Mouse (Mus musculus) 3134 (cell line): ENCODE results near the gene Zfp740.
"Not testable (repeated sequence)": the region's sequence is repeated elsewhere in the genome, so short reads cannot be mapped to it uniquely, and the experiment has no call there.

ENCODE experiments used
- DNase-seq: peaks from one replicate; pipeline ENCODE4 v3.0.0-alpha.2; 2011; ENCODE audit warnings: low spot score; ENCODE audit not compliant: insufficient read length; ENCODE audit errors: extremely low read depth

Gene Zfp740

GRCm38 (mm10) chr15:102224992-102225617 lies 22.1 kb downstream of the Zfp740 start:
- no peak for DNase-seq

GRCm38 (mm10) chr15:102225619-102226018 lies 22.6 kb downstream of the Zfp740 start:
- DNase-seq = not testable (repeated sequence)

- peak; percentile 81 for DNase-seq
Observed at GRCm38 (mm10) chr15:102230408-102231321, 27.6 kb downstream of the Zfp740 start.

GRCm38 (mm10) chr15:102231748-102232147 lies 28.7 kb downstream of the Zfp740 start, which contains the start of gene Itgb7:
Itgb7 (minus strand) TSS chr15:102231944.
- DNase-seq = no peak

- DNase-seq = no peak
Observed at GRCm38 (mm10) chr15:102232764-102233163, 29.7 kb downstream of the Zfp740 start.

- DNase-seq = no peak
Observed at GRCm38 (mm10) chr15:102233896-102234295, 30.8 kb downstream of the Zfp740 start.

GRCm38 (mm10) chr15:102235371-102236027 lies 32.5 kb downstream of the Zfp740 start:
- DNase-seq = no peak

GRCm38 (mm10) chr15:102238543-102239259 lies 35.7 kb downstream of the Zfp740 start:
- DNase-seq = no peak

- DNase-seq = peak; percentile 51
Observed at GRCm38 (mm10) chr15:102239260-102239590, 36.2 kb downstream of the Zfp740 start.

GRCm38 (mm10) chr15:102239851-102240250 lies 36.8 kb downstream of the Zfp740 start:
- no peak for DNase-seq

GRCm38 (mm10) chr15:102240607-102241006 lies 37.6 kb downstream of the Zfp740 start:
- no peak for DNase-seq

GRCm38 (mm10) chr15:102242404-102243228 lies 39.6 kb downstream of the Zfp740 start:
- no peak for DNase-seq

- DNase-seq = peak; percentile 86
Observed at GRCm38 (mm10) chr15:102243229-102244190, 40.5 kb downstream of the Zfp740 start.

GRCm38 (mm10) chr15:102244306-102245191 lies 41.5 kb downstream of the Zfp740 start:
- DNase-seq = no peak

GRCm38 (mm10) chr15:102245461-102245881 lies 42.4 kb downstream of the Zfp740 start:
- DNase-seq = no peak

- DNase-seq = peak; percentile 74
Observed at GRCm38 (mm10) chr15:102245891-102246741, 43.1 kb downstream of the Zfp740 start.

GRCm38 (mm10) chr15:102246866-102247251 lies 43.8 kb downstream of the Zfp740 start:
- DNase-seq = peak; percentile 96
